Mouse (Mus musculus): ENCODE results near the gene Cdh24.

The Cdh24 gene

DNA sequence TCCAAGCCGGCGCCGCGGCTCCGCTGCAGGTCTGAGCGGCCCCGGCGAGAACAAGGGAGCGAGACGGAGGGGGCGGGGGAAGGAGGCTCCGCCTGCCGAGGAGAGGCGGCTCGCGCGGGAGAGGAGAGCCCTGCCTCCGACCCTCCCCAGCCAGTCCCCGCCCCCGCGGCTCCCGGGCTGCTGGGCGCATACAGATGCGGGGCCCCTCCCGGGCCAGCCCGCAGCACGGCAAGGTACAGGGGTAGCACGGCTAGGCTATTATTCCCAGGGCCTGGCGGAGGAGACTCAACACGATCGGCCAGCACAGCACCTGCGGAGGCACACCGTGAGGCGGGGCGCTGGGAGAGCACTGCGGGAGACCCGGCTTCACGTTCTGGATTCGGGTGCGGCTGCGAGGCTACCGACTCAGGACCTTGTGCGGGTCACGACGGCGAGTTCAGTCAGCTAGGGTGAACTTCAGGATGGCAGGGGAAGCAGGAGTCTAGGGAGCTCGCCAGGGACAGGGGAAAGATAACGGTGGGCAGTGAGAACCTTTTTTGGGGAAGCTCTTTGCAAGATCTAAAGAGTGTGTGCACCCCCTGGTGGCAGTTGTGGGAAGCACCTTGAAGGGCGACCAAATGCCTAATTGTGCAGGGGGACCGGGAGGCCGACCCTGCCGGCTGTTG is at the start of gene Cdh24:
Gene Cdh24 (minus strand): TSS at position 60 of the 665 bp plus-strand sequence.
- DNase-seq = peak; percentile 88

DNA sequence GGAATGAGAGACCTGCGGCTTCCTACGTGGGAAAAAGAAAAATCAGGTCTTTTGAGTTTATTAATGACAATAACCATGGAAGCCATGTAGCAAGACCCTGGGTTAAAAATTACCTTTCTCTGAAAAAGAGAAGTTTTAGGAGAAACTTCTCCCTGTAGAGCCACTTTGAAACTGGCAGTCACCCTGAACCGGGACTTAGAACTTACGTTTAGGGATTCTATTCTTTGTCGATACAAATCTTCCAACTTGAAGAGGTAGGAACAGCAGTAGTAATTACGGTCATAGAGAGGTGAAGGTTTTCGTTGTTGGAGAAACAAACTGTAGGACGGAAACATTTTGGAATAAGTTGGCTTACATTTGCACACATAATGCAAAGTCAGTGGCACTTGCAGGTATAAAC is 46.1 kb upstream of the Cdh24 start:
- no peak for DNase-seq

DNA sequence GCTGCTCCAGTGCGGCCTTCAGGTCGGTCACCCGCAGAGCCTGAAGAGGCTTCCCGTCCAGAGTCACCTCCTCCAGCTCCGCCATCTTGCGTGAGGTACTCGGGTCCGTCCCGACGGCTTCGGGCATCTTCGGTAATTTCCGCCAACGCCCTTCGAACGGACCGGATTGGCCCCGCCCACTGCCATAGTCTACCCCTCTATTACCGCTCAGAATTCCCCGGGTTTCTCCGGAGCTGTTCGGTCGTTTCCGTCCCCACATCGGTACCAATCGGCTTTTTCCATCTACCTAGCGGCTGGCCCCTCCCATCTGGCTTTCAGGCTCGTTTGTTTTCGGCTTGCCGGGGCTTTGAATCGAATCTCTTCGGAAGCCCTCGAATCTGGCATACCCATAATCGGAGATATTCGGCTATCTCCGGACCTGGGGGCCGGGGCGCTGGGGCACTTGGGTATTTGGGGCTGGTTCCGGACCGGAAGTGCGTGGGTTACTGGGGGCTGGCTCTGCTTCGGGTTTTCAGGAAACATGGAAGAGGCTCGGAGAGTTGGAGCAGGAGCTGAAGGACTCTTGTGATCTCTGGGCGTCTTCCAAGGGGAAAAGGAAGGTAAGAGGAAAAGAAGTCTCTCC is 45.5 kb upstream of the Cdh24 start, which contains the start of gene Acin1:
Gene Acin1 (minus strand): TSS at position 410 of the 622 bp plus-strand sequence.
- peak; percentile 100 for DNase-seq

DNA sequence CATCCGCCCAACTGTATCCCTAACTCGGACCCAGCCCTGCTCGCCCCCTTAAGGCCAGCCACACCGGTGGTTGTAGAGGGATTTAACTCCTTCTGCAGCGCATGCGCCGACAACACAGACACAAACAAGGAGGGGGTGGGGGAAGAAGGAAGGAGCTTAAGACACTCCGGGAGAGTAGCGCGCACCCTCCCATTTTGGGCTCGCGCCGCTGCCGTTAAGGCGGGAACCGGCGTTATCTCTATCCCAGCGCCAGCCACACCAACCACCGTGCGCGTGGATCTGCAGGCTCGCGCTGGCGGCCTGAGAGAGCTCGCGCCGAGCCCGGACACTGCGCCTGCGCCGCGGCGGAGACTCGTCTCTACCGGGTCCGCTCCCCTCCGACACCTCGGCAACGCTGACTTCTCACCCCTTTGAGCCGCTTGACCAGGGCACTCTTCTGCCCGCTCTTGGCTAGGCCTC is 44.9 kb upstream of the Cdh24 start, which contains the start of gene 1700123O20Rik:
Gene 1700123O20Rik (plus strand): TSS at position 154 of the 459 bp plus-strand sequence.
- DNase-seq = peak in 1 of 2 experiments; percentile 81

GRCm38 (mm10) chr14:54685471-54685870 is 44.3 kb upstream of the Cdh24 start:
- DNase-seq = peak in 1 of 2 experiments; percentile 14

GRCm38 (mm10) chr14:54682396-54682795 is 41.2 kb upstream of the Cdh24 start:
- DNase-seq = no peak

GRCm38 (mm10) chr14:54678657-54679304 is 37.6 kb upstream of the Cdh24 start:
- no peak for DNase-seq

GRCm38 (mm10) chr14:54676290-54676689 is 35.1 kb upstream of the Cdh24 start:
- DNase-seq = no peak

- no peak for DNase-seq
Observed at GRCm38 (mm10) chr14:54674317-54674716, 33.2 kb upstream of the Cdh24 start.

DNA sequence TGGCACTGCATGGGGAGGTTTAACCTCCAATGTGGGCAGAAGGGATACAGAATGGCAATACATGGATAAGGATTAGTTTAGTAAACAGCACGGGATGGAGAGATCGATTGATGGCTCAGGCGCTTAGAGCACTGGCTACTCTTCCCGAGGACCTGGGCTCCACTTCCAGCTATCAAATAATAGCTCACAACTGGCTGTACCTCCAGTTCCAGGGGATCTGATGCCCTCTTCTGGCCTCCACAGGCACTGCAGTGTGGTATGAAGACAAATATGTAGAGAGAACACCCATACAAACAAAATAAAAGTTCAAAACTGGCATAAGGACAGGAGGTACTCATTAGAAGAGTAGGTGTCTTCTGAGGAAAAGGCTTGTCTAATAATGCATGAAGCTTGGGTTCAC is 28.2 kb upstream of the Cdh24 start:
- peak; percentile 63 to 64 for DNase-seq

GRCm38 (mm10) chr14:54664477-54665222 is 23.5 kb upstream of the Cdh24 start:
- DNase-seq = no peak

DNA sequence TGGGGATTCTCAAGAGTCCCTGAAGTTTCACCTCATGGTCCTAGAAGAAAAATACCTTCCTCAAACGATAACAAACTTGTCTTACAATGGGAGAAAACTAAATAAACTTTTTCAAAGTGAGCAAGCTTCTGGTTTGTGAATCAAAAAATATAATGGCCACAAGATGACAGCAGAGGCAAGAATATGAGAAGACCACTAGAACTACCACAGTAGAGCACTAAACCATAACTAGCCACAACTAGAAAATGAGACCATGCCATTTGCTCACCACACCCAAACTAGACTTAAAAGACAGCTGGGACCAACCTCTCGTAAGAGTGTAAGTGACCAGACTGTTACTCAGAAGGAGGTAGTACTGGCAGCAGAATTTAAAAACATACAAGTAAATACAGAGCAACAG is 18.8 kb upstream of the Cdh24 start:
- no peak for DNase-seq

DNA sequence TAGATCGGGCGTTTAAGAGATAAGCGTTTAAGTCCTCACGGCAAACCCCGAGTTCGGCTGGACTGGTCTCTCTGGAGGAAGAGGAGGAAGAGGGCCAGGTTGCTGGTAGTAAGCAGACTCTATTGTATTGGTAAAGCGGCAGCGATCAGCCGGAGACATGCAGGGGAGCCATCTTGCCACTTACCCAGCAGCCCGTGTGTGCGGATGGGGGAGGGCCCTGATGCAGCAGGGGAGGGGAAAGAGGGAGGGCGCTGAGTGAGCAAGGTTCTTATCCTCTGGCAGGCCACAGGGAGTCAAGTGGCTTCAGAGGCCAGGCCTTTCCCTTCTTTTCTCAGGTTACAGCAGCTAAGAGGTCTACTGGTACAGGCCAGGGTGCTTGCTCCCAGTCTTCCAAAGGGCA is 12.3 kb upstream of the Cdh24 start:
- DNase-seq = peak; percentile 82 to 91

DNA sequence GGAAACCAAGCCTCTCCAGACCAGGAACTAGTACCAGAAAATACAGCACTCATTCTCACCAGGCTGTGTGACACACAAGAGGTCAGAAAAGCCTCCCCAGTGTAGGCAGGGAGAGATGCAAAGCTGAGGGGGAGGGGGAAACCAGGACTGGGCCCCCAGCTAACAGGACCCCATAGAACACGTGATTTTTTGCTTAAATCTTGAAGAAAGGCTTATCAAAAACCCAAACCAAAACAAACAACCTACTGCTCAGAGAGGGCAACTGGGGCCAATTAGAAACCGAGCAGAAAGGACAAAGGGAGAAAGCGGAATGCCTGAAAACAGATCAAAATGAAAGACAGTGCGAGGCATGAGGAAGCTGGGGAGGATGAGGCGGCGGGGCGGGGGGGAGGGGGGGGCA is 11.6 kb upstream of the Cdh24 start:
- no peak for DNase-seq

GRCm38 (mm10) chr14:54651556-54651955 is 10.4 kb upstream of the Cdh24 start:
- DNase-seq = no peak

DNA sequence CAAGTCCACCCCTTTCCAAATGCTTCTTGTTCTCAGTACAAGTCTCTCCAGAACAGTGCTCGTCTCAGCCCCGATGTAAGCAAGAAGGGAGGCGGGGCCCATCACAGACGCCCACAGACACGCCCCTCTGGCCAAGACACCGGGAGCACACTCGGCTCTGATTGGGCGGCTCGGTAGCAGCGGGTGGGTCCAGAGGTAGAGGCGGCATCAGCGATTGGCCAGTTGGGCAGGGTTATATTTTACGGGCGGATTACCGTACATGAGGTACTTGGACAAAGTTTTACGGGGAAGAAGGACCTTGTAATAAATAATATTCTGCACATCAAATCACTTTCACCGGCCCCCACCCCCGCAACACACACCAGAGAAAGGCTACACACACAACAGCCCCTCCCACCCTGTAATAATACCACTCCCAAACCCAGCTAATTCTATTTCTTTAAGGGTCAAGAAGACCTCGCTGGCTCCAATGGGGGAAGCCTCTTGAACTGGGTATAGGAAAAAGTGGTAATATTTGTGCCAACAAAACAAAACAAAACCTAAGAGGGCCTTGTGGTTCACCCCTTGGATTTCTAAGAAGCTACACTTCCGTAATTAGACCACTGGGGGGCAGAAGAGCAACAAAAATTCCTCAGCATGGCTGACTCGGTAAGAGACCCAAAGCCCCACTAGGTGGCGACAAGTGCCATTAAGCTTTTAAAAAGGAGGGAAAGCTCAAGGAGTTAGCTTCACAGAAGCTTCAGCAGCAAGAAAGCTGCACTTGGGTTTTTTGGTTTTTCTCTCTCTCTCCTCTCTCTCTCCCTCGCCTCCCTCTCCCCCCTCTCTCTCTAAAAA is 9.7 kb upstream of the Cdh24 start:
- peak; percentile 86 to 90 for DNase-seq

DNA sequence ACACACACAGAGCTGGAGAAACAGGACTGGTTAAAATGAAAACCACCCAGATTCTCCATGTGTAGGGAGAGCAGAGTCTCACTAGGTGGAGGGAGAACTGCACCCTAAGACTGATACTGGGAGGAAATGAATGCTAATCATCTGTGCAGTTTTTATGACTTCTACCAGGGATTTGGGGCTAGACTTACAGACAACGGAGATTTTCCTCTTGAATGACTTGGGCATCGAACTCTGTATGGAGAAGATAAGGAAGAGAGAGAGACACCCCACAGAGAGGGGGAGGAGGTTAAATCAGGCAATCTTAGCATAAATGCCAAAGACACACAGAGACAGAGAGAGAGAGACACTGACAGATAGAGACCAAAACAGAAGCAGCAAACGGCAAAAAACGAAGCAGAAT is 6.7 kb upstream of the Cdh24 start:
- DNase-seq = no peak

DNA sequence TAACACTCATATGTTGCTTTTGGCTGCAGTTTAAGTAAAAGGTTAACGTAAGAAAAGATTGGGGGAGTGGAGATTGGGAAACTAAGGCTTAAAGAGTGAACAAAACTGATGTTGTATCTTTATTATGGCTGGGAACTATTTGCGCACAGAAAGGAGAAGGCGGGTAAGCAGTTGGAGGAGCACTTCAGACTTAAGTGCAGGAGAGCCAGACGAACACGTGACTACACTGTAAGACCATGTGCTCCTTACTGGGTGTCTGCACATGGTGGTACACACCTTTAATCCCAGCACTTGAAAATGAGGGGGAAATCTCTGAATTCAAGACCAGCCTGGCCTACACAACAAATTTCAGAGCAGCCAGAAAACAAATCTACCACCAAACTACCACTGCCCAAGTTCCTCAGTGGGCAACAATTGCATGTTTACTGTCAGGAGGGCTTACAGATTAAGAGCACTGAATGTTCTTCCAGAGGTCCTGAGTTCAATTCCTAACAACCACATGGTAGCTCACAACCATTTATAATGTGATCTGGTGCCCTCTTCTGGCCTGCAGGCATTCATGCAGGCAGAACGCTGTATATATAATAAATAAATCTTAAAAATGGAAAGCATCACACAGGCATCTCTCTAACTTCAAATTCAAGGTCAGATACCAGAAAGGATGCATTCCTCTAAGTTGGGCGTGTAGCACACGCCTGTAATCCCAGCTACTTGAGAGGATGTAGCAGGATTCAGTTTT is 5.9 kb upstream of the Cdh24 start:
- no peak for DNase-seq

DNA sequence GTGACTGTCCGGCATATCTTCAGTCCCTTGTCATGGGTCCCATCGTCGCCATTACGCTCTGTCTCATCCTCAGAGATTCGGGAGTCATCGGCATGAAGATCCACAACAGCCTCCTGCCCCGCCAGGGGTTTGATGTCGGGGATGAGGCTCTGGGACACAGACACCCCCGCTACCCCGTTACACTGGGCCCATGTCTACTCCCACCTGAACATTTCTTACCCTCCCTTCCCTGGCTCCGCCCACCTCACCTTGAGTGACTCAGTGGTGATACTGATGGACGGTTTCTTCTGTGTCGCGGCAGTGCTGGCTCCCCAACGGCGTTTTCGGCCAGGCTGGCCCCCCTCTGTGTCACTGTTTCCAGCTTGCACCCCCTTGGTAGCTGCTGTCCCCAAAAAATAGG is 5.3 kb upstream of the Cdh24 start:
- DNase-seq = no peak

DNA sequence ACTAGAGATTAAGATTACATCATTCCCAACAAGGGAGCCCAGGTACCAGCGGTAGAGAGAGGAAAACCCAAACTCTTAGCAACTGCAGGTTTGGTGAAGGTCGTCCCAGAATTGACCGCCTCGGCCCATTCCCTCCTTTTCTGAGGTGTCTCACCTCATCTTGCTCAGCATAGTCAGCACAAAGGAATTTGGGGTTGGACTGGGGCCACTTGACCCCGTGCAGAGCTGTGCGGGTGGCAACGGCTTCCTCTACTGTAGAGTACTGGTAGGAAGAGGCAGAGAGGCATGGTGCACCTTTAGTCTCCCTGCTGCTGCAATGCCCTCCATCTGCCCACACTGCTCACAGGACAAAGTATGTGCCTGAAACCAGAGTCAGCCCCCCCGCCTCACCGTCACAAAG is 3.1 kb upstream of the Cdh24 start:
- DNase-seq = no peak

DNA sequence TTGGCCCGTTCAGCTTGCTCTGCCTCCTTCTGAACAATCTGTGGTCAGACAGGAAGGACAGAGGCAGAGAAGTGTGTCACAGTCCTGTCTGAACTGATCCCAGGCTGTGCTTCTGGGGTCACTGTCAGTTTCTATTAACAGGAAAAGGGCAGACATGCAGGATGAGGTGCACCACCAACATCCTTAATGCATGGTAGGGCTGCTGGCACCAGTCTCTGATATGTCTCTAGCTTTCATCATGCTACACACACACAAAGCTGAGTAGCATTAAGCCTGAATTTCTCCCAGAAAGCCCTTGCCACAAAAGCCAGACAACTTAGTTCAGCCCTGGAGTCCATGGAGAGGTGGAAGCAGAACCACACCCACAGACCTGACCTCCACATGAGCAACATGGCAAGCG is 1.8 kb upstream of the Cdh24 start:
- DNase-seq = no peak

Measured in cerebellum, adult 18-20 months (tissue).